Comparison of ENCODE assay signal across 30 mouse cellular contexts in genomic region chr17:28565181-28565580, GRCm38 (mm10). TPM values are rescaled to one million over a fixed set of nuclear protein-coding genes. Genes with fewer than 3 reads are reported as not detected.
DNase-seq lines count a peak whose midpoint lies in the region; ATAC-seq and TF ChIP-seq lines count a peak whose summit lies in the region.
"Had no signal": no experiment of that assay in that cellular context is flagged by ENCODE, and none has a peak within 500 bp of the region (broad histone marks: within the 10 kb centered on the region; RNA-seq: fewer than 3 reads in every experiment).

No protein-coding gene starts in this region.

- no peak for TF ChIP-seq EP300 in liver, postnatal 0 days (IDR thresholded peaks at IDR 0.05; ENCODE audit: low read depth)

- no peak overlapping the region for H3K9ac ChIP-seq in liver, postnatal 0 days (replicated peaks)
- H3K9ac ChIP-seq: embryonic facial prominence, embryonic 13.5 days; forebrain, embryonic 12.5 days; forebrain, embryonic 15.5 days; heart, embryonic 12.5 days; heart, embryonic 15.5 days; hindbrain, embryonic 13.5 days had no signal

- no peak for TF ChIP-seq POLR2A in kidney, adult 2 months (IDR thresholded peaks at IDR 0.05; ENCODE audit: low read depth, low read length)
- TF ChIP-seq POLR2A in lung, adult 2 months (IDR thresholded peaks at IDR 0.05; ENCODE audit: borderline replicate concordance, extremely low read depth, low read depth, low read length), result no peak

- DNase-seq in kidney, adult 2 months, result peak; percentile 29
- no peak for DNase-seq in kidney, postnatal 25 days
- no peak for DNase-seq in liver, postnatal 0 days
- DNase-seq in liver, result no peak
- DNase-seq in lung, postnatal 36 days, result peak; percentile 15
- no peak for DNase-seq in lung, adult 2 months
- DNase-seq: adrenal gland, postnatal 10 days; adrenal gland, postnatal 36 days; cerebellum, adult 11 months; cerebellum, adult 2 months; cerebellum, adult 9-11 months; cerebellum, postnatal 25 days; embryo, embryonic 11 days; gastrocnemius, postnatal 25 days; heart, adult 18-20 months; heart, postnatal 10 days; heart, postnatal 36 days had no signal

- no peaks in the 10 kb centered on the region for H3K36me3 ChIP-seq in kidney, adult 2 months (ENCODE audit: control insufficient read depth, insufficient read depth, low read length)
- no peaks in the 10 kb centered on the region for H3K36me3 ChIP-seq in liver, postnatal 0 days (replicated peaks; ENCODE audit: insufficient read depth, low read length)
- H3K36me3 ChIP-seq: embryonic facial prominence, embryonic 10.5 days; embryonic facial prominence, embryonic 13.5 days; forebrain, embryonic 12.5 days; forebrain, embryonic 15.5 days; heart, embryonic 12.5 days; heart, embryonic 15.5 days; hindbrain, embryonic 10.5 days; hindbrain, embryonic 13.5 days had no signal

- H3K27ac ChIP-seq in kidney, adult 2 months (ENCODE audit: insufficient read depth, low read depth, low read length), result no peak overlapping the region
- H3K27ac ChIP-seq in liver, postnatal 0 days (ENCODE audit: low read depth), result 0 out of 2 replicates have a peak overlapping the region, but pooled peaks have one; percentile 44
- H3K27ac ChIP-seq: embryonic facial prominence, embryonic 10.5 days; embryonic facial prominence, embryonic 13.5 days; forebrain, embryonic 12.5 days; forebrain, embryonic 15.5 days; heart, embryonic 15.5 days; hindbrain, embryonic 10.5 days; hindbrain, embryonic 13.5 days had no signal

- H3K27me3 ChIP-seq in kidney, adult 2 months (replicated peaks; ENCODE audit: control insufficient read depth, insufficient read depth, low read length), result no peaks in the 10 kb centered on the region
- no peaks in the 10 kb centered on the region for H3K27me3 ChIP-seq in liver, postnatal 0 days (ENCODE audit: insufficient read depth, low read length)
- H3K27me3 ChIP-seq: embryonic facial prominence, embryonic 13.5 days; forebrain, embryonic 12.5 days; forebrain, embryonic 15.5 days; heart, embryonic 12.5 days; heart, embryonic 15.5 days; hindbrain, embryonic 13.5 days had no signal

- no peaks in the 10 kb centered on the region for H3K9me3 ChIP-seq in liver, postnatal 0 days (ENCODE audit: low read length)
- H3K9me3 ChIP-seq: embryonic facial prominence, embryonic 10.5 days; embryonic facial prominence, embryonic 13.5 days; forebrain, embryonic 12.5 days; forebrain, embryonic 15.5 days; heart, embryonic 12.5 days; heart, embryonic 15.5 days; hindbrain, embryonic 10.5 days; hindbrain, embryonic 13.5 days had no signal

- no peak for TF ChIP-seq CTCF in kidney, adult 2 months (conservative IDR thresholded peaks at IDR 0.05; ENCODE audit: insufficient read depth, insufficient read length, low read depth, low read length)
- no peak for TF ChIP-seq CTCF in liver, postnatal 0 days (IDR thresholded peaks at IDR 0.05; ENCODE audit: low read depth)
- TF ChIP-seq CTCF in lung, adult 2 months (IDR thresholded peaks at IDR 0.05; ENCODE audit: insufficient read depth, low read length), result no peak

- H3K4me3 ChIP-seq in kidney, adult 2 months (ENCODE audit: insufficient read depth, low read depth, low read length), result no peak overlapping the region
- H3K4me3 ChIP-seq in liver, postnatal 0 days (ENCODE audit: low read depth, low read length), result no peak overlapping the region
- no peak overlapping the region for H3K4me3 ChIP-seq in lung, adult 2 months (replicated peaks; ENCODE audit: extremely low read depth, low read depth, low read length)
- H3K4me3 ChIP-seq: embryonic facial prominence, embryonic 10.5 days; embryonic facial prominence, embryonic 13.5 days; erythroblast, embryonic 14.5 days; forebrain, embryonic 12.5 days; forebrain, embryonic 15.5 days; heart, embryonic 12.5 days; heart, embryonic 15.5 days; hindbrain, embryonic 10.5 days; hindbrain, embryonic 13.5 days had no signal

- H3K4me1 ChIP-seq in kidney, adult 2 months (ENCODE audit: control insufficient read depth, insufficient read depth, low read length), result no peaks in the 10 kb centered on the region
- H3K4me1 ChIP-seq in liver, postnatal 0 days (ENCODE audit: insufficient read depth), result peaks cover 5% of the 10 kb centered on the region; the same call in 1 of the 2 replicates
- H3K4me1 ChIP-seq in lung, adult 2 months (ENCODE audit: control insufficient read depth, insufficient read depth, low read length), result no peaks in the 10 kb centered on the region
- H3K4me1 ChIP-seq: embryonic facial prominence, embryonic 13.5 days; forebrain, embryonic 12.5 days; forebrain, embryonic 15.5 days; hindbrain, embryonic 13.5 days had no signal

- no peak overlapping the region for H3K4me2 ChIP-seq in liver, postnatal 0 days (ENCODE audit: low read depth, low read length)
- H3K4me2 ChIP-seq: embryonic facial prominence, embryonic 13.5 days; forebrain, embryonic 12.5 days; forebrain, embryonic 15.5 days; heart, embryonic 12.5 days; heart, embryonic 15.5 days; hindbrain, embryonic 13.5 days had no signal

- ATAC-seq in liver, postnatal 0 days, result peak; percentile 75
- ATAC-seq: activated CD4-positive, CD25-positive, alpha-beta regulatory T cell, adult 4 months; forebrain, embryonic 15.5 days; hindbrain, embryonic 16.5 days had no signal

RNA-seq across cellular contexts. Expression of gene Clps, which starts 4.6 kb away (rescaled TPM):
- polyA plus RNA-seq in kidney, adult 2 months (2012; rRNA removed), result 0.35 and 2.0 TPM in 2 replicates
- polyA plus RNA-seq in liver, postnatal 0 days (2015; fragmentation: Nextera tagmentation; extraction: Ambion mirVana), result 1.2 and 26.9 TPM in 2 replicates
- polyA plus RNA-seq in lung, adult 2 months (2012; rRNA removed), result 1.8 and 16.1 TPM in 2 replicates
- polyA plus RNA-seq: activated CD4-positive, CD25-positive, alpha-beta regulatory T cell, adult 4 months; cortical plate, adult 2 months; embryonic facial prominence, embryonic 10.5 days; embryonic facial prominence, embryonic 13.5 days; erythroblast, embryonic 14.5 days; forebrain, embryonic 12.5 days; forebrain, embryonic 15.5 days; hindbrain, embryonic 10.5 days; hindbrain, embryonic 13.5 days; hindbrain, embryonic 16.5 days had no signal

RNA-seq across cellular contexts. Expression of gene Lhfpl5, which starts 10.3 kb away (rescaled TPM):
- 0.19 and 0.41 TPM in 2 replicates for polyA plus RNA-seq in kidney, adult 2 months (2012; rRNA removed)
- not detected in 2 replicates for polyA plus RNA-seq in liver, postnatal 0 days (2015; fragmentation: Nextera tagmentation; extraction: Ambion mirVana)
- not detected in 2 replicates for polyA plus RNA-seq in lung, adult 2 months (2012; rRNA removed)
- polyA plus RNA-seq: erythroblast, embryonic 14.5 days; gonadal fat pad, adult 2 months had no signal

RNA-seq across cellular contexts. Expression of gene Clpsl2, which starts 16.0 kb away (rescaled TPM):
- not detected in 2 replicates for polyA plus RNA-seq in kidney, adult 2 months (2012; rRNA removed)
- polyA plus RNA-seq in liver, postnatal 0 days (2015; fragmentation: Nextera tagmentation; extraction: Ambion mirVana), result not detected in 2 replicates
- polyA plus RNA-seq in lung, adult 2 months (2012; rRNA removed), result not detected in 2 replicates
- polyA plus RNA-seq: activated CD4-positive, CD25-positive, alpha-beta regulatory T cell, adult 4 months; cerebellum, adult 2 months; cortical plate, adult 2 months; embryonic facial prominence, embryonic 10.5 days; embryonic facial prominence, embryonic 13.5 days; erythroblast, embryonic 14.5 days; forebrain, embryonic 12.5 days; forebrain, embryonic 15.5 days; heart, embryonic 12.5 days; heart, embryonic 15.5 days; hindbrain, embryonic 10.5 days; hindbrain, embryonic 13.5 days; hindbrain, embryonic 16.5 days had no signal

RNA-seq across cellular contexts. Expression of gene Armc12, which starts 34.6 kb away (rescaled TPM):
- 0.20 TPM in 1 of 2 replicates, not detected in the other for polyA plus RNA-seq in kidney, adult 2 months (2012; rRNA removed)
- not detected in 2 replicates for polyA plus RNA-seq in liver, postnatal 0 days (2015; fragmentation: Nextera tagmentation; extraction: Ambion mirVana)
- not detected in 2 replicates for polyA plus RNA-seq in lung, adult 2 months (2012; rRNA removed)
- polyA plus RNA-seq: activated CD4-positive, CD25-positive, alpha-beta regulatory T cell, adult 4 months; cerebellum, adult 2 months; cortical plate, adult 2 months; embryonic facial prominence, embryonic 10.5 days; embryonic facial prominence, embryonic 13.5 days; erythroblast, embryonic 14.5 days; forebrain, embryonic 12.5 days; forebrain, embryonic 15.5 days; heart, embryonic 12.5 days; heart, embryonic 15.5 days; hindbrain, embryonic 10.5 days; hindbrain, embryonic 13.5 days; hindbrain, embryonic 16.5 days had no signal

RNA-seq across cellular contexts. Expression of gene Fkbp5, which starts 47.9 kb away (rescaled TPM):
- 13.4 and 14.3 TPM in 2 replicates for polyA plus RNA-seq in kidney, adult 2 months (2012; rRNA removed)
- 25.9 and 29.0 TPM in 2 replicates for polyA plus RNA-seq in liver, postnatal 0 days (2015; fragmentation: Nextera tagmentation; extraction: Ambion mirVana)
- 8.8 and 14.8 TPM in 2 replicates for polyA plus RNA-seq in lung, adult 2 months (2012; rRNA removed)

Comparison
In these comparisons a context has a peak if more than half of its experiments do, and no peak if none do; other contexts are left out.
1. DNase-seq: peak in kidney, adult 2 months (single experiment) and lung, postnatal 36 days (single experiment); none in kidney, postnatal 25 days (0 of 2), liver, postnatal 0 days (single experiment), liver (single experiment) and lung, adult 2 months (single experiment).